Mouse (Mus musculus): ENCODE results near the gene Pold2. TPM values are rescaled to one million over a fixed set of nuclear protein-coding genes. Genes with fewer than 3 reads are reported as not detected.
"Not testable (repeated sequence)": the region's sequence is repeated elsewhere in the genome, so short reads cannot be mapped to it uniquely, and the experiment has no call there.

Gene Pold2
- polyA plus RNA-seq, 1 experiment from 2014 or later, result 104 TPM

DNA sequence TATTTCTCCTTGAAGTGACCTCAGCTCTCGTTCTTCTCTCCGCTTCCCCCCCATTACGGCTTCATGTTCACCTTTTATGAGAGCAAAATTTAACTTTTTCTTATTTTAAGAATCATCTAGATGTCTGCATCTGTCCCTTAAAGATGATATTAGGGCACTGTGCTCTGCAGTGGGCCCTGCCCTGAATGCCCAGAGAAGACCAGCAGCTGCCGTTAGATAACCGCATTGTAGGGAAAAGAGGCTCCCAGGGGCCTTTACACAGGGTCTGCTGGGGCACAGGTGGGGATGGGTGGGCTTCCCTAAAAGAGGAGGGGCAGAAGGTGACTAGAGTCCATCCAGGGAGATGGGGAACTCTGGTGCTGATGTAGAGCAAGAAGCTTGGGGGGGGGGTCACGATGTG, 15.7 kb upstream of the Pold2 start:
- 69% methylated on average over 6 of the region's 6 CpGs for WGBS
- H3K27ac ChIP-seq, result no peak overlapping the region

DNA sequence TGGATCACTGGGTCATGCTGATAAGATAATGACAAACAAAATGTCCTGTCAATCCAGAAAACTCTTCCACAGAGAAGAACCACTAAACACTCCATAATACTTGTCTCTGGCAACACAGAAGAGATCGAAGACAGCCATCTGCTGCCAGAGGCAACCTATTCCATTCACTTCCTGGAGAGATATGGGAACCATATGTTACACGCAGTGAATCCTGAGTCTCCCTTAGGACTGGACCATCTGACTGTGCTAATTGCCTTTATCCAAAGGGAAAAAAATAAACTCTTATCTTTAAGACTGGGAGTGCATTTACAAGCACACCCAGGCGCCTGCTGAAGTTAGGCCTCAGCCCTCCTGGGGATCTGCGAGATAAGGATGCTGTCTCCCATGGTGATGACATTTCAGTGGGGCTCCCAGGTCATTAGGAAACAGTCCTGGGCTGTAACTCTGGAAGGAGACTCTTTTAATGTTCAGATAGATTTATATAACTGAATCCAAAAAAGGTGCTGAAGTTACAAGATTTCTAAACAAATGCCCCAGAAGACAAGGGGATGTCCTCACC, 14.8 kb upstream of the Pold2 start:
- H3K4me1 ChIP-seq, result peaks cover 14% of the 10 kb centered on the region

More for the DNA sequence above, 15.7 kb upstream of the Pold2 start:
- H3K27me3 ChIP-seq, result peaks cover 27% of the 10 kb centered on the region
- peaks cover 16% of the 10 kb centered on the region for H3K4me1 ChIP-seq
- no peak for ATAC-seq (ENCODE audit: low FRiP score)
- no peak overlapping the region for H3K4me2 ChIP-seq
- no peak overlapping the region for H3K4me3 ChIP-seq (replicated peaks)
- H3K36me3 ChIP-seq (replicated peaks), result no peaks in the 10 kb centered on the region
- H3K9ac ChIP-seq, result no peak overlapping the region
- H3K9me3 ChIP-seq, result no peaks in the 10 kb centered on the region

DNA sequence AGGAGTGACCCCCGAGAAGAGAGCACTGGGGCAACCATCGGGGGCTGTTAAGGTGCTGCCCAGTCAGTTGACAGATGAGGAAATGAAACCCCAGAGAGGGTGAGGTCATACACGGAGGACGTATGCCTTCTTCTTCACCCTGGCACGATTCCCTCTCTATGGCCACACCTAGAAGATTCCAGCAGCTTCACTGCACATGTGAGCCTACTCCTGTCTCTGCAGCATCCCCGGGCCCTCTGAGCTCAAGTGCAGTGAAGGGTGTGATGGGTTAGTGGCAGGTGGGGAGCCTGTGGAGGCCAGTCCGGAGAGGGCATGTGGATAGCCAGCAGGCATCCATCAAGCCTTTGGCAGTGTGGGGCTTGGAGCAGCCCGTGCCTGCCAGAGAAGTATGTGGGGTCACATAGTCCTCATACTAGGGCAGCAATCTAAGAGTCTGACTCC, 14.1 kb upstream of the Pold2 start:
- Histone ChIP-seq H3K27ac (peak overlapping the region; percentile 42; the same call in 1 of the 2 replicates), H3K9ac (no peak overlapping the region), H3K4me3 (replicated peaks) (no peak overlapping the region), H3K27me3 (peaks cover 11% of the 10 kb centered on the region), H3K36me3 (replicated peaks) (no peaks in the 10 kb centered on the region), H3K9me3 (no peaks in the 10 kb centered on the region), H3K4me1 (peaks cover 12% of the 10 kb centered on the region), H3K4me2 (no peak overlapping the region)
- ATAC-seq (ENCODE audit: low FRiP score), result no peak
- WGBS, result 74% methylated on average over 8 of the region's 8 CpGs

More for the DNA sequence above, 14.8 kb upstream of the Pold2 start:
- no peak overlapping the region for H3K4me2 ChIP-seq
- H3K27me3 ChIP-seq, result peaks cover 18% of the 10 kb centered on the region
- no peaks in the 10 kb centered on the region for H3K36me3 ChIP-seq (replicated peaks)
- no peaks in the 10 kb centered on the region for H3K9me3 ChIP-seq
- WGBS, result 58% methylated on average over 4 of the region's 4 CpGs
- no peak overlapping the region for H3K9ac ChIP-seq
- no peak for ATAC-seq (ENCODE audit: low FRiP score)
- H3K4me3 ChIP-seq (replicated peaks), result no peak overlapping the region
- H3K27ac ChIP-seq, result peak overlapping the region; percentile 42; the same call in 1 of the 2 replicates

DNA sequence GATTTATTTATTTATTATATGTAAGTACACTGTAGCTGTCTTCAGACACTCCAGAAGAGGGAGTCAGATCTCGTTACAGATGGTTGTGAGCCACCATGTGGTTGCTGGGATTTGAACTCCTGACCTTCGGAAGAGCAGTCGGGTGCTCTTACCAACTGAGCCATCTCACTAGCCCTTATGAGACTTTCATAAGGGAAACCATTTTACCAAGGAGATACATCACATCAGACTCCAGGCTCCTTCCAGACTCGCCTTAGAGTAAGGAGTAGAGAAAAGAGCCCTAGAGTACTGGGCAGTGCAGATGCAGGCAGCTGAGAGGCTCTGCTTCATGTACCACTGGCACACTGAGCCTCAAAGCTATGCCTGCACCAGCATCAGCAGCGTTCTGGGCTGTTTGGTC, 10.5 kb upstream of the Pold2 start:
- H3K4me2 ChIP-seq; ATAC-seq (ENCODE audit: low FRiP score); H3K36me3 ChIP-seq (replicated peaks); H3K9ac ChIP-seq; H3K4me3 ChIP-seq (replicated peaks); H3K27ac ChIP-seq; H3K27me3 ChIP-seq; H3K9me3 ChIP-seq: not testable (repeated sequence)
- peaks cover 22% of the 10 kb centered on the region for H3K4me1 ChIP-seq
- WGBS, result 76% methylated on average over 5 of the region's 5 CpGs

DNA sequence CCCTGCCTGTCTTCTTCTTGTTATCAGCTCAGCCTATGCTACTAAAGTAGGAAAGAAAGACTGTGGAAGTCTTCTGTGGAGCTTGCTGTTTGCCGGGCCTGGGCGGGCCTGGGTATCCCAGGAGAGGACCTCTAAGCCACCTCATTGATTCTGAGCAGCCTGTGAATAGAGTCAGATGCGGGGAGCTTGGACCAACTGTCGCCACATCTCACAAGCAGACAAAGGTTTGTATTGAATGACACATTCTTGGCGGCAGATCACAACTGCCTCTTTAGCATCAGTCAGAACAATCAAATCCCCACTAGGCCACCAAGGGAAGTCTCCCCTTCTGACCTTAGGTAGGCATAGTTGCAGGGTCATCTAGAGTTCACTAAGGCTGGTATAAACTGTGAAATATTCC, 9.2 kb upstream of the Pold2 start:
- no peak overlapping the region for H3K4me3 ChIP-seq (replicated peaks)
- no peaks in the 10 kb centered on the region for H3K36me3 ChIP-seq (replicated peaks)
- H3K4me1 ChIP-seq, result peaks cover 20% of the 10 kb centered on the region
- H3K27ac ChIP-seq, result peak overlapping the region; percentile 56; the same call in 1 of the 2 replicates
- no peak for ATAC-seq (ENCODE audit: low FRiP score)
- H3K4me2 ChIP-seq, result no peak overlapping the region
- 9% methylated on average over 5 of the region's 5 CpGs for WGBS
- no peaks in the 10 kb centered on the region for H3K27me3 ChIP-seq
- no peaks in the 10 kb centered on the region for H3K9me3 ChIP-seq
- peak overlapping the region; percentile 1; the same call in 1 of the 2 replicates for H3K9ac ChIP-seq

DNA sequence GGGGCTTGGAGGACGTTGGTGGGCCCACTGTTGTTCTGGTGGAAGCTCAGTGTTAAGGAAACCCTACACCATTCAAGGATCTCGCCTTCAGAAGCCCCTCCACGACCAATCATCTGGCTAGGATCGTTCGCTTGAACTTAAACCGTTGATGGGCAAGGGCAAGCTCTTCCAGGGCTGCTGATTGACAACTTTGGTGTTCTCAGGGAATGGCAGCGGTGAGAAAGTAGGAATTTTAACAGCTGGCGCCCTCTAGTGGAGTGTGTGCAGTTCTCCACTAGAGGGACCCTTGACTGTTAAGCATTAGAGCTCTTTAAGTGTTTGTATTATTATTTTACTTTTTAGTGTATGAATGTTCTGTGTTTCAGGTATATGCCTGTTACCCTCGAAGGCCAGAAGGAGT, 8.1 kb upstream of the Pold2 start:
- no peak overlapping the region for H3K27ac ChIP-seq
- H3K9ac ChIP-seq, result no peak overlapping the region
- H3K4me1 ChIP-seq, result peaks cover 16% of the 10 kb centered on the region
- WGBS, result 17% methylated on average over 9 of the region's 9 CpGs
- H3K36me3 ChIP-seq (replicated peaks), result no peaks in the 10 kb centered on the region
- no peaks in the 10 kb centered on the region for H3K27me3 ChIP-seq
- no peaks in the 10 kb centered on the region for H3K9me3 ChIP-seq
- H3K4me3 ChIP-seq (replicated peaks), result no peak overlapping the region
- H3K4me2 ChIP-seq, result no peak overlapping the region
- ATAC-seq (ENCODE audit: low FRiP score), result no peak

DNA sequence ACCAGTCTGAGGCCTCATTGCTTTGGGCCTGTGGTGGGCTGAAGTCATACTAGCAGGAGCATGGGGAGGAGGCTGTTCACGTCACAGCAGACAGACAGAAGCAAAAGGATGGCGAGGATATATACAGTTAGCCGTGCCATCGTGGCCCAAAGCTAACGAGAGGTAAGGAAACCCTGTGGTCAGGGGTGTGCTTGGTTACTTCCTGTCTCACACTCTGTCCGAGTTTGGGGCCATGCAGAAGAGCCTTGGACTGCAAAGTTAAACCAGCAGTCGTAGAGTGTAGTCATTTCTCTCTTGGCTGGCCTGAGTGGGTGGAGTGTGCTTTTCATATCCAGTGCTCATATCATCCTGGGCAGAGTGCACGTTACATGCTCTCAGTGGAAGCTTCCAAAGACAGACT, 4.4 kb upstream of the Pold2 start:
- Histone ChIP-seq H3K27ac (no peak overlapping the region), H3K36me3 (replicated peaks) (no peaks in the 10 kb centered on the region), H3K9me3 (no peaks in the 10 kb centered on the region), H3K4me2 (no peak overlapping the region), H3K9ac (no peak overlapping the region), H3K4me1 (peaks cover 23% of the 10 kb centered on the region), H3K27me3 (no peaks in the 10 kb centered on the region), H3K4me3 (replicated peaks) (no peak overlapping the region)
- ATAC-seq (ENCODE audit: low FRiP score), result no peak
- WGBS, result 84% methylated on average over 8 of the region's 8 CpGs

DNA sequence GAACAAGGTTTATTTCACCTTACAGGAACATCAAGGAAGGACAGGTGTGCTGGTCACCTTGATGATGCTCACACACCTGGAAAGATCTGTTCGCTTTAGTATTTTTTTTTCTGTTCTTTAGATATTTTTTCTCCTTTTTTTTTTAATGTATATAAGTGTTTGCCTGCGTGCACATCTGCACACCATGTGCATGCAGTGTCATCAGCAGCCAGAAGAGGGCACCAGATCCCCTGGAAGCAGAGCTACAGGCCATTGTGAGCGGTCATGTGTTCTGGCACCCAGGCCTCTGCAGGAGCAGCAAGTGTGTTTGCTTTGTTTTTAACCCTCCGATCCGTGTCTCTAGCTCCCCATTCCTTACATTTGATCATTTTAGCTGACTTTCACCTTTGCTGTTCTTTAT, 1.8 kb upstream of the Pold2 start:
- Histone ChIP-seq H3K4me2 (no peak overlapping the region), H3K9ac (no peak overlapping the region), H3K36me3 (replicated peaks) (peaks cover 16% of the 10 kb centered on the region), H3K4me3 (replicated peaks) (no peak overlapping the region), H3K9me3 (no peaks in the 10 kb centered on the region), H3K27me3 (no peaks in the 10 kb centered on the region), H3K27ac (no peak overlapping the region), H3K4me1 (peaks cover 26% of the 10 kb centered on the region)
- 52% methylated on average over 5 of the region's 5 CpGs for WGBS
- no peak for ATAC-seq (ENCODE audit: low FRiP score)

DNA sequence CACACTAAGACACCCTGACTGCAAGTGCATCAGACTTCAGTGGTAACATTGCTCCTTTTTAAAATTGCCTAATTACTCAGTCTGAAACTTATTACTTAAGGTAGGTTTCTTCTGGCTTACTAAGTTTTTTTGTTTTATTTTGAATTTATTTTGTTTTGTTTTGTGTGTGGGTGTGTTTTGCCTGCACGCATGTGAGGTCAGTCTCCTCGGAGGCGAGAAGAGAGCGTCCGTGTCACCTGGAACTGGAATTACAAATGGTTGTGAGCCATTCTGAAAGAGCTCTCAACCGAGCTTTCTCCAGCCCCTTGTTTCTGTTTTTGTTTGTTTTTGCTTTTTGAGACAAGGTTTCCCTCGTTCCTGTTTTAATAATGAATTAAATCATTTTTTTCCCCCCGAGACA, 569 bp upstream of the Pold2 start:
- Histone ChIP-seq H3K27me3 (no peaks in the 10 kb centered on the region), H3K4me3 (replicated peaks) (peak overlapping the region; percentile 57), H3K9me3 (no peaks in the 10 kb centered on the region), H3K27ac (peak overlapping the region; percentile 85), H3K4me2 (peak overlapping the region; percentile 61), H3K36me3 (replicated peaks) (peaks cover 28% of the 10 kb centered on the region), H3K9ac (peak overlapping the region; percentile 51), H3K4me1 (peaks cover 26% of the 10 kb centered on the region)
- ATAC-seq (ENCODE audit: low FRiP score), result no peak
- WGBS, result 43% methylated on average over 8 of the region's 8 CpGs

DNA sequence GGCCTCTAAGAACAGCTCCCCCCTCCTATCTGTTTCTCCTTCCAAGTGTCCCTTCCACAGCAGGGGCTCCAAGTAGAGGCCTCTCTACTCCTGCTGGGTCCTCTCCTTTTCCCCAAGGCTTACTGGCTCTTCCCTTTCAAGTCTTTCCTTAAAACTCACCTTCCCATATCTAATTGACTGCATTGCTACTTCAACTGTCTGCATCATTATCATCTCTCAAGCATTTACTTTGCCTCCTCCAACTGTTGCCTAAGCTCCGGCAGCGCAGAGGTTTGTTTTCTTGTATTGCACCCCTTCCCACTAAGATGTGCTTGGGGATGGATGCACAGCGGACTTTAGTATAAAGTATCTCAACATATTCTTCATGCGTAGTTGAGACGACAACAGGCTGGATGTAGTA, 671 bp downstream of the Pold2 start:
- no peaks in the 10 kb centered on the region for H3K27me3 ChIP-seq
- H3K9ac ChIP-seq, result peak overlapping the region; percentile 57
- H3K9me3 ChIP-seq, result no peaks in the 10 kb centered on the region
- H3K4me2 ChIP-seq, result peak overlapping the region; percentile 61
- WGBS, result 3% methylated on average over 5 of the region's 5 CpGs
- ATAC-seq (ENCODE audit: low FRiP score), result no peak
- H3K27ac ChIP-seq, result no peak overlapping the region
- peak overlapping the region; percentile 57 for H3K4me3 ChIP-seq (replicated peaks)
- peaks cover 40% of the 10 kb centered on the region for H3K36me3 ChIP-seq (replicated peaks)
- H3K4me1 ChIP-seq, result peaks cover 26% of the 10 kb centered on the region

DNA sequence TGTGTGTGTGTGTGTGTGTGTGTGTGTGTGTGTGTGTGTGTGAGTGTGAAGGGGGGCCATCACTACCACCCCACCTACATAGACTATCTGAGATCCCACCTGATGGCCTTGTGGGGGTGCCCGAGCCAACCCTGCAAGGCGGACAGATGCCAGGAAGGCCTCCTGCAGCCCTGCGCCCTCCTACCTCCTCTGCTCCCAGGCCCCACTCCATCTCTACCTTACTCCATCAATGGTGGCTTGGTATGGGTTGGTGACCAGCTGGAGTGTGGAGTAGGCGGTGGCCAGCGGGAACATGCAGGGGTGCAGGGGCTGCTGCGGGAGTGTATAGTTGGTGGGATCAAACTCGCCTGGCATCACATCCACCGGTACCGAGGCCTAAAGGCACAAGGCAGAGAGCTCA, 4.9 kb downstream of the Pold2 start:
- no peaks in the 10 kb centered on the region for H3K9me3 ChIP-seq
- H3K4me3 ChIP-seq (replicated peaks), result no peak overlapping the region
- H3K9ac ChIP-seq, result no peak overlapping the region
- no peak overlapping the region for H3K27ac ChIP-seq
- no peaks in the 10 kb centered on the region for H3K27me3 ChIP-seq
- peaks cover 19% of the 10 kb centered on the region for H3K4me1 ChIP-seq
- H3K4me2 ChIP-seq, result no peak overlapping the region
- 97% methylated on average over 9 of the region's 9 CpGs for WGBS
- no peak for ATAC-seq (ENCODE audit: low FRiP score)
- H3K36me3 ChIP-seq (replicated peaks), result peaks cover 77% of the 10 kb centered on the region

DNA sequence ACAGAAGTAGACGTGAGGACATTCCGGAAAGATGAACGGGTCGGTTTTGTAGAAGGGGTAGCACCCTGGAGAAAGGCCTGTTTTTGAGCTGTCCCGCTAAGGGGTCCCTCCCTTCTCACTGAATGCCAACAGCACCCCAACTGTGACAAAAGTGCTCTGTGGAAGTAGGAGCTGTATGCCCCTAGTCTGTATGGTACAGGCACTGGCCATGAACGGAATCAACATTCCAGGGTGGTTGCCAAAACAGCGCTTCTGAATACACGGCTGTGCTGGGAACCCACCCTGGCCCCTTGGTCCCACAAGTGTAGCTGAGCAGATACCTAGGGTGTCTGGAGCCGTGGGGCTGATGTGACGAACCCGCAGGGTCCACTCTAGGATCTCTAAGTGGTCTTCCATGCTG, 5.4 kb downstream of the Pold2 start:
- no peak overlapping the region for H3K9ac ChIP-seq
- peaks cover 19% of the 10 kb centered on the region for H3K4me1 ChIP-seq
- H3K27ac ChIP-seq, result no peak overlapping the region
- 95% methylated on average over 11 of the region's 11 CpGs for WGBS
- H3K27me3 ChIP-seq, result no peaks in the 10 kb centered on the region
- peaks cover 77% of the 10 kb centered on the region for H3K36me3 ChIP-seq (replicated peaks)
- no peak for ATAC-seq (ENCODE audit: low FRiP score)
- H3K4me2 ChIP-seq, result no peak overlapping the region
- H3K9me3 ChIP-seq, result no peaks in the 10 kb centered on the region
- H3K4me3 ChIP-seq (replicated peaks), result no peak overlapping the region

DNA sequence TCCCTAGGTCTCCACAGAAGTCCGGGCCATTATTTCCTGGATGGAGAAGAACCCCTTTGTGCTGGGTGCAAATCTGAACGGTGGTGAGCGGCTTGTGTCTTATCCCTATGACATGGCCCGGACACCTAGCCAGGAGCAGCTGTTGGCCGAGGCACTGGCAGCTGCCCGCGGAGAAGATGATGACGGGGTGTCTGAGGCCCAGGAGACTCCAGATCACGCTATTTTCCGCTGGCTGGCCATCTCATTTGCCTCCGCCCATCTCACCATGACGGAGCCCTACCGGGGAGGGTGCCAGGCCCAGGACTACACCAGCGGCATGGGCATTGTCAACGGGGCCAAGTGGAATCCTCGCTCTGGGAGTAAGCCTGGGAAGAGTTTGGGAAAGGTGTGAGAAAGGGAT, 8.0 kb downstream of the Pold2 start:
- Histone ChIP-seq H3K27ac (no peak overlapping the region), H3K27me3 (no peaks in the 10 kb centered on the region), H3K4me1 (no peaks in the 10 kb centered on the region), H3K9ac (no peak overlapping the region), H3K4me3 (replicated peaks) (no peak overlapping the region), H3K36me3 (replicated peaks) (peaks cover 63% of the 10 kb centered on the region), H3K9me3 (no peaks in the 10 kb centered on the region), H3K4me2 (no peak overlapping the region)
- ATAC-seq (ENCODE audit: low FRiP score), result no peak
- WGBS, result 91% methylated on average over 16 of the region's 16 CpGs
